Mouse (Mus musculus): ENCODE measurements at regions not wholly inside any gene's neighbourhood (a gene's known extent, or its start where the extent isn't known, plus 50 kb on each side); places are given as distances from the start of the nearest gene placed in this dataset.

DNA sequence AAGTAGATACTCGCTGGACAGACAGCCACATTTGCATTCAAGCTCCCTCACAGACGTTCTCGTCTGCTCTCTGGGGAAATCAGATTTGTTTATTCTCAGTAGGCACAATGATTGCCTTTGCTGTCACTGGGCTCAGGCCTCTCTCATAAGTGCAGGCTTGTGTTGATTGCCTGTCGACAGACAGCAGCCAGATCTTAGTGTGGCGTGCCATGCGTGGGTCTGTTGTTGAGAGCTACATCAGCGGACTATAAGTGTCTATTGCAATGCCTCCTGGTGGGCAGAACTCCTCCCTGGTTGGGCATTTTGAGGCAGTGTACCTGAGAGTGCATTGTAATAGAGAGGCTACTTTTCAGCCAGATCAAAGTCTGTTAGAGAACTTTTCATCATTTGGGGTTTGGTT is 436.5 kb downstream of the Zfp619 start:
- Histone ChIP-seq H3K27me3 (ENCODE audit: control insufficient read depth, insufficient read depth, low read length) (no peaks in the 10 kb centered on the region), H3K9me3 (ENCODE audit: control insufficient read depth, low read length) (no peaks in the 10 kb centered on the region), H3K27ac (ENCODE audit: low read depth, low read length) (no peak overlapping the region), H3K9ac (replicated peaks; ENCODE audit: low read depth, low read length) (no peak overlapping the region), H3K4me1 (ENCODE audit: control insufficient read depth, insufficient read depth, low read length) (no peaks in the 10 kb centered on the region), H3K4me3 (ENCODE audit: low read depth, low read length) (no peak overlapping the region), H3K4me2 (ENCODE audit: low read depth, low read length) (no peak overlapping the region), H3K36me3 (ENCODE audit: control insufficient read depth, insufficient read depth, low read length) (no peaks in the 10 kb centered on the region)
- ATAC-seq (ENCODE audit: low read depth), result no peak
- 70% methylated on average over 7 of the region's 7 CpGs for WGBS

DNA sequence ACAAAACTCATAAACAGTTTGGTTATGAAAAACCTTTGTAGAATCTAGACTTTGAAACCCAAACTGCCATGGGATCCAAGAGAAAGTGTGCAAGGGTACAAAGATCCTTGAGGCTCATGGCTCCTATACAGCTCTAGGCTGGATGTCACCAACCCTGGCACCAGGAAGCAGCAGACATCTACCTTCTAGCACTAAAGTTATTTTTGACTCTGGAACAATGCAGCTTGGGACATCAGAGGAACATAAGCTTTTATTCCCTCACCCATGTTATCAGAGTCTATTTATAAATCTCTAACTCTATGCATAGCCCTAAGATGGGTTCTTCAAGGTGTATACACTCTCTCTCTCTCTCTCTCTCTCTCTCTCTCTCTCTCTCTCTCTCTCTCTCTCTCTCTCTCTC is 437.4 kb downstream of the Zfp619 start:
- H3K9me3 ChIP-seq (ENCODE audit: control insufficient read depth, low read length), result no peaks in the 10 kb centered on the region
- no peak overlapping the region for H3K4me3 ChIP-seq (ENCODE audit: low read depth, low read length)
- H3K4me1 ChIP-seq (ENCODE audit: control insufficient read depth, insufficient read depth, low read length), result no peaks in the 10 kb centered on the region
- ATAC-seq (ENCODE audit: low read depth), result no peak
- H3K27ac ChIP-seq (ENCODE audit: low read depth, low read length), result no peak overlapping the region
- H3K27me3 ChIP-seq (ENCODE audit: control insufficient read depth, insufficient read depth, low read length), result no peaks in the 10 kb centered on the region
- no peak overlapping the region for H3K9ac ChIP-seq (replicated peaks; ENCODE audit: low read depth, low read length)
- no peak overlapping the region for H3K4me2 ChIP-seq (ENCODE audit: low read depth, low read length)
- no peaks in the 10 kb centered on the region for H3K36me3 ChIP-seq (ENCODE audit: control insufficient read depth, insufficient read depth, low read length)

DNA sequence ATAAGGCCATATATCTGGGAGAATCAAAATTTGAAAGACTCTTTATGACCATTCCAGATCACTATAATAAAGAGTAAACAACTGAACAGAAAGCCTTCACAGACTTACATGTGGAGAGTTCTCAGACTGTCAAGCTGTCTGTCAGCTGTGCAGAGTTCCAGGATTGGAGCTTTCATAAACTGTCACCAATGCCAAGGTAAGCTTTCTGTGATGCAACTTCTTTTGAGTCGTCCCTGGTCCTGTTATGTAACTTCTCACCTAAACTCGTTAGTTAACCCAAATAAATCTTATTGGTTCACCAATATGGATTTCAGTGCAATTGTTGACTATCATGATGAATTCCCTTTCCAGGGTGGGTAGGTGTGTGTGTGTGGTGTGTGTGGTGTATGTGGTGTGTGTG is 460.6 kb downstream of the Zfp619 start:
- no peak for ATAC-seq (ENCODE audit: low read depth)
- no peak overlapping the region for H3K9ac ChIP-seq (replicated peaks; ENCODE audit: low read depth, low read length)
- H3K4me1 ChIP-seq (ENCODE audit: control insufficient read depth, insufficient read depth, low read length), result no peaks in the 10 kb centered on the region
- no peak overlapping the region for H3K4me2 ChIP-seq (ENCODE audit: low read depth, low read length)
- H3K27ac ChIP-seq (ENCODE audit: low read depth, low read length), result no peak overlapping the region
- H3K27me3 ChIP-seq (ENCODE audit: control insufficient read depth, insufficient read depth, low read length), result no peaks in the 10 kb centered on the region
- H3K9me3 ChIP-seq (ENCODE audit: control insufficient read depth, low read length), result no peaks in the 10 kb centered on the region
- no peaks in the 10 kb centered on the region for H3K36me3 ChIP-seq (ENCODE audit: control insufficient read depth, insufficient read depth, low read length)
- 84% methylated on average over 2 of the region's 2 CpGs for WGBS
- H3K4me3 ChIP-seq (ENCODE audit: low read depth, low read length), result no peak overlapping the region

DNA sequence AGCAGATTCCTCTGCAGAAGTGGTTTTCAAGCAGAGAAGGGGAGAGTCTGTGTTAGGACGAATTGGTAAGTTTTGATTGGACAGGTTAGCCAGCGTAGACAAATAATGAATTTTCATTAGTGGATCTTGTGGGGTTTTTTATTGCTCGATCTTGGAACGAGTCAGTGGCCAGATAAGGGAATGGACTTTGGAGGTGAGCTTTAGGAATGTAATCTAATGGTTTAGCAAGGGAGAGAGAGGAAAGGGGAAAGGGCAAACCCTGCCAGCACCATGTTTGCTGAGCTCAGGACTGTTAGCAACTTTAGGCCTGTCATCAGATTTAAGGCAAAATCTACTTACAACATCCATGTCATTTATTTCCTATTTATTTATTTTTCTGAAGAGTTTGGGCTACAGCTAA is 464.1 kb downstream of the Zfp619 start:
- Histone ChIP-seq H3K27me3 (ENCODE audit: control insufficient read depth, insufficient read depth, low read length) (no peaks in the 10 kb centered on the region), H3K4me3 (ENCODE audit: low read depth, low read length) (no peak overlapping the region), H3K36me3 (ENCODE audit: control insufficient read depth, insufficient read depth, low read length) (no peaks in the 10 kb centered on the region), H3K9me3 (ENCODE audit: control insufficient read depth, low read length) (no peaks in the 10 kb centered on the region), H3K4me1 (ENCODE audit: control insufficient read depth, insufficient read depth, low read length) (no peaks in the 10 kb centered on the region), H3K9ac (replicated peaks; ENCODE audit: low read depth, low read length) (no peak overlapping the region), H3K4me2 (ENCODE audit: low read depth, low read length) (no peak overlapping the region), H3K27ac (ENCODE audit: low read depth, low read length) (no peak overlapping the region)
- ATAC-seq (ENCODE audit: low read depth), result no peak
- WGBS, result 83% methylated on average over 4 of the region's 4 CpGs

Data from neural tube, embryonic 14.5 days (tissue).